Mouse (Mus musculus): ENCODE data around the gene Hist2h3b. TPM values are rescaled to one million over a fixed set of nuclear protein-coding genes. Genes with fewer than 3 reads are reported as not detected.

Gene Hist2h3b
- 28.5 and 35.3 TPM in 2 replicates for polyA plus RNA-seq (2012)

GRCm38 (mm10) chr3:96268051-96268775 is at the start of gene Hist2h3b:
Gene Hist2h3b, plus strand, starts transcription at chr3:96268654.

GRCm38 (mm10) chr3:96219661-96220130 is 48.8 kb upstream of the Hist2h3b start, which contains the start of the genes Bola1 and Hist2h2ab:
Gene Bola1, minus strand, starts transcription at chr3:96219709.
Gene Hist2h2ab, plus strand, starts transcription at chr3:96219865.

GRCm38 (mm10) chr3:96220765-96221639 is 47.5 kb upstream of the Hist2h3b start, which contains the start of the genes Hist2h2ac and Hist2h2be:
Gene Hist2h2ac, minus strand, starts transcription at chr3:96220880.
Gene Hist2h2be, plus strand, starts transcription at chr3:96221119.

DNA sequence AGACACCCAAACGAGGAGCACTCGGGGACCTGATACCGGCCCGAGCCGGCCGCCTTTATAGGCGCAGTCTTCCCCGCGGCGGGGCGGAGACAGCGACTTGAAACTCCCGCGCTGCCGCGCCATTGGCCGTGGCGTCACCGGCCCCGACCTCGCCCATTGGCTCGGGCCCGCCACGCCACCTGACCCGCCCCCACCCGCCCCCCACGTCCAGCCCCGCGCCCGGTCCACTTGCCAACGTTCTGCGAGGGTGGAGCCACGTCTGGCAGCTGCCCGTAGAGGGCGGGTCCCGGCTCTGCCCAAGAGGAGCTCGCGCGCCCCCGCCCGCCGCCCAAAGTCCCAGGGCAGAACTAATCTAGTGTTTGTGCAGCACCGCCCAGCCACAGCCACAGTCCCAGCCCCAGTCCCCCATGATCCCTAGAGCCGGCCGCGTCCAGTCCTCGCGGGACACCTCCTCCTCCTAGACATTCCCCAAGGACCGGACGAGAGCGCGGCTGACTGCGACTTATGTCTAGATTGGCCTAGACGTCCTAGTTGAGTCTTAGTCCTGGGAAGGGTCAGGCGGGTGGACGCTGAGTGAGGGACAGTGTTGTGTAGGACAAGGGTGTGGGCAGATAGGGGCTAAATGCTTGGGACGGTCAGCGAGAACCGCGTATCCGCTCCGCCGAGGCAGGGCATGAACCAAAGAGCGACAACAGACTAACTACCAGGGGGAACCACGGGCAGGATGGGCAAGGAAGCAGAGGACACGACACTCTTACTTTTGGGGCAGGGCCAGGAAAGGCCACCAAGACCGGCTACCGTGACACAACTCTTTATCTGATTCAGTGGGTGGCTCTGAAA is 29.3 kb upstream of the Hist2h3b start, which contains the start of gene Hist2h3c2:
Gene Hist2h3c2, minus strand, starts transcription at position 174 of the 840 bp plus-strand sequence.

GRCm38 (mm10) chr3:96239949-96240798 is 28.3 kb upstream of the Hist2h3b start, which contains the start of gene Hist2h2aa2:
Gene Hist2h2aa2, minus strand, starts transcription at chr3:96240276.

GRCm38 (mm10) chr3:96245003-96245886 is 23.2 kb upstream of the Hist2h3b start, which contains the start of gene Hist2h2aa1:
Gene Hist2h2aa1, plus strand, starts transcription at chr3:96245497.

DNA sequence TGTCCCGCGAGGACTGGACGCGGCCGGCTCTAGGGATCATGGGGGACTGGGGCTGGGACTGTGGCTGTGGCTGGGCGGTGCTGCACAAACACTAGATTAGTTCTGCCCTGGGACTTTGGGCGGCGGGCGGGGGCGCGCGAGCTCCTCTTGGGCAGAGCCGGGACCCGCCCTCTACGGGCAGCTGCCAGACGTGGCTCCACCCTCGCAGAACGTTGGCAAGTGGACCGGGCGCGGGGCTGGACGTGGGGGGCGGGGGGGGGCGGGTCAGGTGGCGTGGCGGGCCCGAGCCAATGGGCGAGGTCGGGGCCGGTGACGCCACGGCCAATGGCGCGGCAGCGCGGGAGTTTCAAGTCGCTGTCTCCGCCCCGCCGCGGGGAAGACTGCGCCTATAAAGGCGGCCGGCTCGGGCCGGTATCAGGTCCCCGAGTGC is 22.0 kb upstream of the Hist2h3b start, which contains the start of gene Hist2h3c1:
Gene Hist2h3c1, plus strand, starts transcription at position 259 of the 430 bp plus-strand sequence.

GRCm38 (mm10) chr3:96262979-96263550 is 5.4 kb upstream of the Hist2h3b start, which contains the start of gene Hist2h4:
Gene Hist2h4, minus strand, starts transcription at chr3:96263311.

DNA sequence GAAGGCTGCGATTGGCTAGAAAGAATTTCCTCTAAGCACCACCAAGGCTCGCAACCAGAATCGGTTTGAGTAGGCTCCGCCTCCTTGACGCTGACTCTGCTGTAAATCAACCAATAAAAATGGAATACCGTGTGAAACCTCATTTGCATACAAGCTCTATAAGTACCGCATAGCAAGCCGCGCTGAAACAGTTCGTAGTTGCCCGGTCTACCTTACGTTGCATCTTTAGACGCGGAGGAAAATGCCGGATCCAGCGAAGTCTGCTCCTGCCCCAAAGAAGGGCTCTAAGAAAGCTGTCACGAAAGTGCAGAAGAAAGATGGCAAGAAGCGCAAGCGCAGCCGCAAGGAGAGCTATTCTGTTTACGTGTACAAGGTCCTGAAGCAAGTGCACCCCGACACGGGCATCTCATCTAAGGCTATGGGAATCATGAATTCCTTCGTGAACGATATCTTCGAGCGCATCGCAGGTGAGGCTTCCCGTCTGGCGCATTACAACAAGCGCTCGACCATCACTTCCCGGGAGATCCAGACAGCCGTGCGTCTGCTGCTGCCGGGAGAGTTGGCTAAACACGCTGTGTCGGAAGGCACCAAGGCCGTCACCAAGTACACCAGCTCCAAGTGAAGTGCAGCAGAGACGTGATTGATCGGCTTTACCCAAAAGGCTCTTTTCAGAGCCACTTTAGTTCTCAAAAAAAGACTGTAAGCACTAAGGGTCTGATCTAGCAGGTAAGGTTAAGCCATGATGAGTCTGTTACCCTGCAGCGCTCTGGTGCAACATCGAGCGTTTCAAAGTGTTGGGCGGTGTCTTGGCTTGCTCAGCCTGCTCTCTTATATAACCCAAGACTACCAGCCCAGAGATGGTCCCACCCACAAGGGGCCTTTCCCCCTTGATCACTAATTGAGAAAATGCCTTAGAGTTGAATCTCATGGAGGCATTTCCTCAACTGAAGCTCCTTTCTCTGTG is 1.3 kb downstream of the Hist2h3b start, which contains the start of gene Hist2h2bb:
Gene Hist2h2bb, plus strand, starts transcription at position 242 of the 964 bp plus-strand sequence.

DNA sequence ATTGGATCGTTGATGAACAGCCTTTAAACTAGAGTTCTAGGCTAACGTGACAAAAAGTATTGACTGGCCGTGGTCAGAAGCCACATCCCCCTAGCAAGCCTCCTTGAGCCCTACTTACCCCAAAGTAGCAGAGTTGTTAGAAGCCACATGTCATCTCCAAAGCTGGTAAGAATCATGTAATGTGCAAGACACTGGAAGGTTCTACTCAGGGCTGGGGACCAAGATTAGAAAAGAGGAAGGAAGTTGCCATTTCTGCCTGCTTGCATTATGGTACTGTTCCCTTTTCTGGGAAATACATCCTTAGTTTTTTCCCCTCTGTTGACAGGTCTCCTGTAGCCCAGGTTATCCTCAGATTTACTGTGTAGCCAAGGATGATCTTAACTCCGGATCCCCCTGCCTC is 25.3 kb downstream of the Hist2h3b start, which contains the start of gene Fcgr1:
Gene Fcgr1, minus strand, starts transcription at position 183 of the 400 bp plus-strand sequence.

Other genes starting within 250 kb of the Hist2h3b start
- 6.0 and 7.1 TPM in 2 replicates for gene Vps45, start 210.2 kb upstream of the Hist2h3b start, polyA plus RNA-seq (2012)
- 3.0 and 4.9 TPM in 2 replicates for gene Otud7b, start 164.1 kb upstream of the Hist2h3b start, polyA plus RNA-seq (2012)
- not detected in 2 replicates for gene Mtmr11, start 106.7 kb upstream of the Hist2h3b start, polyA plus RNA-seq (2012)
- 524 and 591 TPM in 2 replicates for gene Sf3b4, start 96.3 kb upstream of the Hist2h3b start, polyA plus RNA-seq (2012)
- 0.37 and 0.50 TPM in 2 replicates for gene Sv2a, start 87.5 kb upstream of the Hist2h3b start, polyA plus RNA-seq (2012)
- 98.4 and 100 TPM in 2 replicates for gene Bola1, start 48.9 kb upstream of the Hist2h3b start, polyA plus RNA-seq (2012)
- gene Hist2h2ab, start 48.8 kb upstream of the Hist2h3b start, polyA plus RNA-seq (2012) = 1.1 and 2.0 TPM in 2 replicates
- 18.4 and 18.7 TPM in 2 replicates for gene Hist2h2ac, start 47.8 kb upstream of the Hist2h3b start, polyA plus RNA-seq (2012)
- 0.49 and 0.75 TPM in 2 replicates for gene Hist2h2be, start 47.5 kb upstream of the Hist2h3b start, polyA plus RNA-seq (2012)
- 25.9 and 32.4 TPM in 2 replicates for gene Hist2h3c2, start 29.5 kb upstream of the Hist2h3b start, polyA plus RNA-seq (2012)
- 261 and 264 TPM in 2 replicates for gene Hist2h2aa2, start 28.4 kb upstream of the Hist2h3b start, polyA plus RNA-seq (2012)
- gene Hist2h2aa1, start 23.2 kb upstream of the Hist2h3b start, polyA plus RNA-seq (2012) = 1.3 and 8.5 TPM in 2 replicates
- not detected in 2 replicates for gene Hist2h3c1, start 22.0 kb upstream of the Hist2h3b start, polyA plus RNA-seq (2012)
- 3.4 and 3.5 TPM in 2 replicates for gene Hist2h4, start 5.3 kb upstream of the Hist2h3b start, polyA plus RNA-seq (2012)
- 0.36 and 1.4 TPM in 2 replicates for gene Hist2h2bb, start 1.1 kb downstream of the Hist2h3b start, polyA plus RNA-seq (2012)
- 0.03 and 0.14 TPM in 2 replicates for gene Fcgr1, start 25.3 kb downstream of the Hist2h3b start, polyA plus RNA-seq (2012)
- not detected in 2 replicates for gene BC107364, start 183.7 kb downstream of the Hist2h3b start, polyA plus RNA-seq (2012)